Mouse (Mus musculus) monocyte, adult 5-6 weeks (primary cell): Measurements from ENCODE around the gene Numa1. TPM values are rescaled to one million over a fixed set of nuclear protein-coding genes. Genes with fewer than 3 reads are reported as not detected.
"Not testable (repeated sequence)": the region's sequence is repeated elsewhere in the genome, so short reads cannot be mapped to it uniquely, and the experiment has no call there.

ENCODE experiments used
- ATAC-seq: fragments of 153-309, 156-312 bp; replicated peaks from 2 replicates; pipeline ENCODE4 v1.8.0; 2017; ENCODE audit warnings: mild to moderate bottlenecking; ENCODE audit not compliant: low TSS enrichment, insufficient number of reproducible peaks, severe bottlenecking, poor library complexity, low FRiP score
- total RNA-seq: library from RNA; stranded (forward); fragments of 200-1000, 200-491, 200-594 nt; gene quantifications from 3 replicates; pipeline ENCODE4 v1.2.3, GENCODE M21; 2017

Numa1 gene
- total RNA-seq = 118 to 218 TPM (median 126 TPM) in 3 replicates

- peak; percentile 99 for ATAC-seq
These were observed at the start of gene Numa1, which contains the start of gene Lrrc51 for GRCm38 (mm10) chr7:101933751-101934240. Gene Numa1 (plus strand): TSS chr7:101934111. Gene Lrrc51 (minus strand): TSS chr7:101933895.

GRCm38 (mm10) chr7:101884160-101884559 is 49.8 kb upstream of the Numa1 start:
- ATAC-seq = no peak

- no peak for ATAC-seq
These were observed 47.6 kb upstream of the Numa1 start for GRCm38 (mm10) chr7:101886274-101886673.

- ATAC-seq = no peak
These were observed 45.5 kb upstream of the Numa1 start for GRCm38 (mm10) chr7:101888460-101888859.

GRCm38 (mm10) chr7:101895695-101896094 is 38.2 kb upstream of the Numa1 start:
- ATAC-seq = no peak

- peak; percentile 94 for ATAC-seq
These were observed 37.5 kb upstream of the Numa1 start for GRCm38 (mm10) chr7:101896104-101897066.

- no peak for ATAC-seq
These were observed 33.4 kb upstream of the Numa1 start for GRCm38 (mm10) chr7:101900331-101901097.

GRCm38 (mm10) chr7:101901969-101902368 is 31.9 kb upstream of the Numa1 start:
- no peak for ATAC-seq

GRCm38 (mm10) chr7:101902846-101903245 is 31.1 kb upstream of the Numa1 start:
- ATAC-seq = no peak

- ATAC-seq = peak; percentile 89
These were observed 28.2 kb upstream of the Numa1 start, which contains the start of gene Lamtor1 for GRCm38 (mm10) chr7:101905561-101906286. Gene Lamtor1 (plus strand): TSS chr7:101905904.

GRCm38 (mm10) chr7:101906287-101906681 is 27.6 kb upstream of the Numa1 start, which contains the start of gene Tomt:
Gene Tomt (minus strand): TSS chr7:101906359.
- ATAC-seq = no peak

GRCm38 (mm10) chr7:101906696-101907095 is 27.2 kb upstream of the Numa1 start:
- ATAC-seq = no peak

GRCm38 (mm10) chr7:101908367-101908766 is 25.5 kb upstream of the Numa1 start:
- peak; percentile 32 for ATAC-seq

- ATAC-seq = no peak
These were observed 23.8 kb upstream of the Numa1 start for GRCm38 (mm10) chr7:101910138-101910537.

GRCm38 (mm10) chr7:101911982-101912381 is 21.9 kb upstream of the Numa1 start:
- no peak for ATAC-seq

GRCm38 (mm10) chr7:101918071-101918470 is 15.8 kb upstream of the Numa1 start:
- peak; percentile 80 for ATAC-seq

GRCm38 (mm10) chr7:101925892-101926291 is 8.0 kb upstream of the Numa1 start:
- ATAC-seq = not testable (repeated sequence)

GRCm38 (mm10) chr7:101928093-101928492 is 5.8 kb upstream of the Numa1 start:
- ATAC-seq = no peak
